Mouse (Mus musculus): ENCODE results near the gene Srebf1.

DNA sequence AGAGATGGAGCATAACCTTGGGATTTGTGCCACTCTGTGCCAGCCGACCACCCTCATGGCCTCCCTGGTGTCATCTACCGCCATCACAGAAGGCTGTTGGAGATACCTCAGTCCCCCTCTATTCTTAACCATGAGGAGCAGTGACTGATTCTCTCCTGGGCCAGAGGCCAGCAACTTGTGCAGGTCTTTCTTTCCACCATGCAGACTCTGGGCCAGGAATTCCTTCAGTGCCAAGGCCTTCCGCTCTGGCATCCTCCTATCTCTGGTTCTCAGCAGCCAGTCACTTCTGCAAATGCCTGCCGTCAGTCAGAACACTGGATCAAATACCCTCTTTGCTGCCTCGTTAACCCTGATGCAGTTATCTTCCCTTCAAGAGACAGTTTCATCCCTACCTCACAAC lies 31.9 kb upstream of the Srebf1 start:
- TF ChIP-seq POLR2A (IDR thresholded peaks at IDR 0.05; ENCODE audit: borderline replicate concordance, low read depth, low read length) (no peak), CTCF (IDR thresholded peaks at IDR 0.05; ENCODE audit: low read depth, low read length) (no peak)

Data from bone marrow macrophage, adult 2 months (primary cell).